ENCODE assay signal across 16 mouse cellular contexts in the genomic region with DNA sequence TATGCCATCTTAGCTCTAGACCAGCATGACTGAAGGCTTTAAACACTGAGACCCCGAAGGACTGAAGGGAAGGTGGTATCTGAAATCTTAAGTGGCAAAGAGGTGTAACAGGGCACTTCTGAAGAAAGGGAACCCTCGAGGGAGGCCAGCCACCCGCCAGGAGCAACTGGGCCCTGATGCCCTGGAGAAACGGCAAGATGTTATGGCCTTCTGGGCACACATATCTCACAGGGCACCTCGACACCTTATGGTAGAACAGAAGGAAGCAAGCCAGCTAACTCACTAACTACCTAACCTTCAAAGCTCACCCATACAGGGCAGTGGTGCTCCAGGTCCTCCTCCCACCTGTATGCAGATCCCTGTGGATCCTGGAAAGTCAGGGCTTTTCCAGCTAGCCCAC. TPM values are rescaled to one million over a fixed set of nuclear protein-coding genes. Genes with fewer than 3 reads are reported as not detected.
A peak's percentile ranks its signal among the peaks of the same experiment; 100 is the strongest.
DNase-seq lines count a peak whose midpoint lies in the region; ATAC-seq and TF ChIP-seq lines count a peak whose summit lies in the region.
"Had no signal": no experiment of that assay in that cellular context is flagged by ENCODE, and none has a peak within 500 bp of the region (broad histone marks: within the 10 kb centered on the region; RNA-seq: fewer than 3 reads in every experiment).

No protein-coding gene starts in this region.

- H3K4me2 ChIP-seq in liver, embryonic 13.5 days = peak overlapping the region; percentile 92
- H3K4me2 ChIP-seq in liver, postnatal 0 days (ENCODE audit: low read depth, low read length) = no peak overlapping the region
- peak overlapping the region; percentile 82; the same call in 1 of the 2 replicates for H3K4me2 ChIP-seq in embryonic facial prominence, embryonic 13.5 days
- peak overlapping the region; percentile 71; the same call in 1 of the 2 replicates for H3K4me2 ChIP-seq in forebrain, postnatal 0 days (ENCODE audit: low read depth)
- H3K4me2 ChIP-seq in midbrain, embryonic 15.5 days = no peak overlapping the region; the same call in 1 of the 2 replicates
- no peak overlapping the region; the same call in 1 of the 2 replicates for H3K4me2 ChIP-seq in kidney, embryonic 14.5 days (replicated peaks; ENCODE audit: low read depth, low read length)

- ATAC-seq in liver, embryonic 13.5 days (ENCODE audit: low read depth) = no peak
- no peak for ATAC-seq in liver, postnatal 0 days
- ATAC-seq in embryonic facial prominence, embryonic 13.5 days (ENCODE audit: insufficient number of reproducible peaks, insufficient read depth, low FRiP score, low TSS enrichment, low read depth) = no peak
- ATAC-seq in forebrain, postnatal 0 days = no peak
- ATAC-seq in midbrain, embryonic 15.5 days (replicated peaks) = no peak
- no peak for ATAC-seq in kidney, embryonic 14.5 days (ENCODE audit: low FRiP score, low TSS enrichment)
- ATAC-seq: lung, postnatal 0 days; Patski had no signal

- peaks cover 17% of the 10 kb centered on the region for H3K36me3 ChIP-seq in liver, embryonic 13.5 days
- H3K36me3 ChIP-seq in liver, postnatal 0 days (replicated peaks; ENCODE audit: insufficient read depth, low read length) = peaks cover 8% of the 10 kb centered on the region
- H3K36me3 ChIP-seq in embryonic facial prominence, embryonic 13.5 days = peaks cover 13% of the 10 kb centered on the region
- peaks cover 7% of the 10 kb centered on the region for H3K36me3 ChIP-seq in forebrain, postnatal 0 days (ENCODE audit: insufficient read depth)
- no peaks in the 10 kb centered on the region; the same call in 1 of the 2 replicates for H3K36me3 ChIP-seq in midbrain, embryonic 15.5 days (replicated peaks)
- peaks cover 13% of the 10 kb centered on the region for H3K36me3 ChIP-seq in kidney, embryonic 14.5 days (ENCODE audit: control insufficient read depth, insufficient read depth, low read length)

- H3K4me1 ChIP-seq in liver, embryonic 13.5 days (replicated peaks) = peaks cover 48% of the 10 kb centered on the region
- H3K4me1 ChIP-seq in liver, postnatal 0 days (ENCODE audit: insufficient read depth) = peaks cover 18% of the 10 kb centered on the region
- H3K4me1 ChIP-seq in embryonic facial prominence, embryonic 13.5 days = peaks cover 39% of the 10 kb centered on the region
- peaks cover 18% of the 10 kb centered on the region for H3K4me1 ChIP-seq in forebrain, postnatal 0 days (ENCODE audit: insufficient read depth)
- H3K4me1 ChIP-seq in midbrain, embryonic 15.5 days = peaks cover 30% of the 10 kb centered on the region
- H3K4me1 ChIP-seq in kidney, embryonic 14.5 days (ENCODE audit: control insufficient read depth, insufficient read depth, low read length) = peaks cover 28% of the 10 kb centered on the region

- WGBS in liver, embryonic 13.5 days (ENCODE audit: insufficient replicate concordance) = 73% methylated on average over 5 of the region's 5 CpGs
- 84% methylated on average over 5 of the region's 5 CpGs for WGBS in liver, postnatal 0 days (ENCODE audit: insufficient replicate concordance)
- WGBS in embryonic facial prominence, embryonic 13.5 days = 88% methylated on average over 5 of the region's 5 CpGs
- 97% methylated on average over 5 of the region's 5 CpGs for WGBS in forebrain, postnatal 0 days
- 92% methylated on average over 5 of the region's 5 CpGs for WGBS in midbrain, embryonic 15.5 days
- 88% methylated on average over 5 of the region's 5 CpGs for WGBS in kidney, embryonic 14.5 days

- no peaks in the 10 kb centered on the region for H3K9me3 ChIP-seq in liver, embryonic 13.5 days (replicated peaks)
- H3K9me3 ChIP-seq in liver, postnatal 0 days (ENCODE audit: low read length) = no peaks in the 10 kb centered on the region
- H3K9me3 ChIP-seq in embryonic facial prominence, embryonic 13.5 days = no peaks in the 10 kb centered on the region
- H3K9me3 ChIP-seq in forebrain, postnatal 0 days (ENCODE audit: low read length) = no peaks in the 10 kb centered on the region
- no peaks in the 10 kb centered on the region for H3K9me3 ChIP-seq in midbrain, embryonic 15.5 days
- H3K9me3 ChIP-seq in kidney, embryonic 14.5 days (ENCODE audit: control insufficient read depth, low read length) = no peaks in the 10 kb centered on the region

- H3K27me3 ChIP-seq in liver, embryonic 13.5 days = no peaks in the 10 kb centered on the region
- H3K27me3 ChIP-seq in liver, postnatal 0 days (ENCODE audit: insufficient read depth, low read length) = no peaks in the 10 kb centered on the region
- H3K27me3 ChIP-seq in embryonic facial prominence, embryonic 13.5 days = no peaks in the 10 kb centered on the region
- H3K27me3 ChIP-seq in forebrain, postnatal 0 days (ENCODE audit: insufficient read depth, low read length) = no peaks in the 10 kb centered on the region
- no peaks in the 10 kb centered on the region for H3K27me3 ChIP-seq in midbrain, embryonic 15.5 days (replicated peaks)
- H3K27me3 ChIP-seq in kidney, embryonic 14.5 days (ENCODE audit: control insufficient read depth, insufficient read depth, low read length) = no peaks in the 10 kb centered on the region
- H3K27me3 ChIP-seq: Patski had no signal

- no peak overlapping the region for H3K4me3 ChIP-seq in liver, embryonic 13.5 days (replicated peaks)
- H3K4me3 ChIP-seq in liver, postnatal 0 days (ENCODE audit: low read depth, low read length) = no peak overlapping the region
- peak overlapping the region; percentile 76; the same call in 1 of the 2 replicates for H3K4me3 ChIP-seq in embryonic facial prominence, embryonic 13.5 days
- no peak overlapping the region for H3K4me3 ChIP-seq in forebrain, postnatal 0 days (ENCODE audit: low read depth, low read length)
- H3K4me3 ChIP-seq in midbrain, embryonic 15.5 days = 0 out of 2 replicates have a peak overlapping the region, but pooled peaks have one; percentile 89
- no peak overlapping the region for H3K4me3 ChIP-seq in kidney, embryonic 14.5 days (ENCODE audit: low read length)

- no peak for DNase-seq in liver, embryonic 13.5 days
- no peak for DNase-seq in liver, postnatal 0 days
- no peak for DNase-seq in forebrain, postnatal 0 days
- DNase-seq in adrenal gland, adult 2 months = no peak
- no peak for DNase-seq in adrenal gland, postnatal 36 days
- DNase-seq: adrenal gland, adult 8-10 months; embryo, embryonic 11 days; kidney, postnatal 10 days had no signal

- H3K27ac ChIP-seq in liver, embryonic 13.5 days = no peak overlapping the region
- no peak overlapping the region for H3K27ac ChIP-seq in liver, postnatal 0 days (ENCODE audit: low read depth)
- no peak overlapping the region for H3K27ac ChIP-seq in embryonic facial prominence, embryonic 13.5 days
- H3K27ac ChIP-seq in forebrain, postnatal 0 days (ENCODE audit: low read depth, low read length) = no peak overlapping the region
- H3K27ac ChIP-seq in midbrain, embryonic 15.5 days = no peak overlapping the region
- no peak overlapping the region for H3K27ac ChIP-seq in kidney, embryonic 14.5 days (ENCODE audit: low read depth, low read length)

- no peak for TF ChIP-seq EP300 in liver, postnatal 0 days (IDR thresholded peaks at IDR 0.05; ENCODE audit: low read depth)

- no peak overlapping the region for H3K9ac ChIP-seq in liver, embryonic 13.5 days
- H3K9ac ChIP-seq in liver, postnatal 0 days (replicated peaks) = no peak overlapping the region
- no peak overlapping the region for H3K9ac ChIP-seq in embryonic facial prominence, embryonic 13.5 days
- H3K9ac ChIP-seq in forebrain, postnatal 0 days = no peak overlapping the region
- no peak overlapping the region for H3K9ac ChIP-seq in midbrain, embryonic 15.5 days
- H3K9ac ChIP-seq in kidney, embryonic 14.5 days (ENCODE audit: low read depth, low read length) = no peak overlapping the region

- TF ChIP-seq CTCF in liver, postnatal 0 days (IDR thresholded peaks at IDR 0.05; ENCODE audit: low read depth) = no peak
- TF ChIP-seq CTCF in forebrain, postnatal 0 days (IDR thresholded peaks at IDR 0.05; ENCODE audit: low read depth) = no peak

RNA-seq across cellular contexts. Expression of gene Pip4k2b, which starts 2.3 kb away (rescaled TPM):
- 0.88 TPM in 2 replicates for polyA plus RNA-seq in liver, embryonic 13.5 days (2015; fragmentation: Nextera tagmentation; extraction: Ambion mirVana)
- 0.53 and 0.59 TPM in 2 replicates for polyA plus RNA-seq in liver, postnatal 0 days (2015; fragmentation: Nextera tagmentation; extraction: Ambion mirVana)
- 2.3 and 3.1 TPM in 2 replicates for polyA plus RNA-seq in embryonic facial prominence, embryonic 13.5 days (2015; fragmentation: Nextera tagmentation; extraction: Ambion mirVana)
- 131 and 146 TPM in 2 replicates for total RNA-seq in forebrain, postnatal 0 days (2014; rRNA removed)
- 4.2 and 4.6 TPM in 2 replicates for polyA plus RNA-seq in forebrain, postnatal 0 days (2015; fragmentation: Nextera tagmentation; extraction: Ambion mirVana)
- 4.3 and 4.9 TPM in 2 replicates for polyA plus RNA-seq in midbrain, embryonic 15.5 days (2015; fragmentation: Nextera tagmentation; extraction: Ambion mirVana)
- 1.9 and 2.6 TPM in 2 replicates for polyA plus RNA-seq in kidney, embryonic 14.5 days (2014; fragmentation: Nextera tagmentation; extraction: Ambion mirVana)
- total RNA-seq in adrenal gland, adult 2 months (2021) = 10 to 100 TPM; 26.9 to 27.2 TPM
- polyA plus RNA-seq in adrenal gland, adult 2 months (2012; rRNA removed) = 12.8 and 14.7 TPM in 2 replicates
- total RNA-seq in adrenal gland, postnatal 36 days (2021) = 10 to 100 TPM; 27.5 to 29.6 TPM

RNA-seq across cellular contexts. Expression of gene Cwc25, which starts 24.2 kb away (rescaled TPM):
- 7.0 and 7.7 TPM in 2 replicates for polyA plus RNA-seq in liver, embryonic 13.5 days (2015; fragmentation: Nextera tagmentation; extraction: Ambion mirVana)
- 5.5 and 5.8 TPM in 2 replicates for polyA plus RNA-seq in liver, postnatal 0 days (2015; fragmentation: Nextera tagmentation; extraction: Ambion mirVana)
- 22.5 and 23.3 TPM in 2 replicates for polyA plus RNA-seq in embryonic facial prominence, embryonic 13.5 days (2015; fragmentation: Nextera tagmentation; extraction: Ambion mirVana)
- 15.2 and 15.5 TPM in 2 replicates for total RNA-seq in forebrain, postnatal 0 days (2014; rRNA removed)
- polyA plus RNA-seq in forebrain, postnatal 0 days (2015; fragmentation: Nextera tagmentation; extraction: Ambion mirVana) = 7.8 and 11.8 TPM in 2 replicates
- 16.2 and 17.6 TPM in 2 replicates for polyA plus RNA-seq in midbrain, embryonic 15.5 days (2015; fragmentation: Nextera tagmentation; extraction: Ambion mirVana)
- polyA plus RNA-seq in kidney, embryonic 14.5 days (2014; fragmentation: Nextera tagmentation; extraction: Ambion mirVana) = 12.6 and 13.7 TPM in 2 replicates
- 10 to 100 TPM; 17.5 to 28.9 TPM for total RNA-seq in adrenal gland, adult 2 months (2021)
- polyA plus RNA-seq in adrenal gland, adult 2 months (2012; rRNA removed) = 5.1 and 6.5 TPM in 2 replicates
- 10 to 100 TPM; 20.2 to 26.3 TPM for total RNA-seq in adrenal gland, postnatal 36 days (2021)

RNA-seq across cellular contexts. Expression of gene 1700001P01Rik, which starts 33.6 kb away (rescaled TPM):
- polyA plus RNA-seq in liver, embryonic 13.5 days (2015; fragmentation: Nextera tagmentation; extraction: Ambion mirVana) = 0.19 and 0.22 TPM in 2 replicates
- polyA plus RNA-seq in liver, postnatal 0 days (2015; fragmentation: Nextera tagmentation; extraction: Ambion mirVana) = not detected in 2 replicates
- polyA plus RNA-seq in embryonic facial prominence, embryonic 13.5 days (2015; fragmentation: Nextera tagmentation; extraction: Ambion mirVana) = 0.62 and 0.84 TPM in 2 replicates
- not detected in 2 replicates for total RNA-seq in forebrain, postnatal 0 days (2014; rRNA removed)
- polyA plus RNA-seq in forebrain, postnatal 0 days (2015; fragmentation: Nextera tagmentation; extraction: Ambion mirVana) = 0.27 and 0.33 TPM in 2 replicates
- polyA plus RNA-seq in midbrain, embryonic 15.5 days (2015; fragmentation: Nextera tagmentation; extraction: Ambion mirVana) = 0.50 and 1.1 TPM in 2 replicates
- 0.56 TPM in 1 of 2 replicates, not detected in the other for polyA plus RNA-seq in kidney, embryonic 14.5 days (2014; fragmentation: Nextera tagmentation; extraction: Ambion mirVana)
- under 1 TPM in 1 of 2 experiments, not detected in 1; 0.49 TPM for total RNA-seq in adrenal gland, adult 2 months (2021)
- polyA plus RNA-seq in adrenal gland, adult 2 months (2012; rRNA removed) = not detected in 2 replicates
- not detected for total RNA-seq in adrenal gland, postnatal 36 days (2021)
- total RNA-seq: granulocyte monocyte progenitor cell, adult 5-6 weeks; hematopoietic stem cell, adult 5-6 weeks had no signal
- polyA plus RNA-seq: lung, postnatal 0 days; spleen, adult 2 months had no signal

RNA-seq across cellular contexts. Expression of gene Psmb3, which starts 39.0 kb away (rescaled TPM):
- 335 and 374 TPM in 2 replicates for polyA plus RNA-seq in liver, embryonic 13.5 days (2015; fragmentation: Nextera tagmentation; extraction: Ambion mirVana)
- 244 and 267 TPM in 2 replicates for polyA plus RNA-seq in liver, postnatal 0 days (2015; fragmentation: Nextera tagmentation; extraction: Ambion mirVana)
- 443 and 487 TPM in 2 replicates for polyA plus RNA-seq in embryonic facial prominence, embryonic 13.5 days (2015; fragmentation: Nextera tagmentation; extraction: Ambion mirVana)
- 322 and 350 TPM in 2 replicates for total RNA-seq in forebrain, postnatal 0 days (2014; rRNA removed)
- 499 and 621 TPM in 2 replicates for polyA plus RNA-seq in forebrain, postnatal 0 days (2015; fragmentation: Nextera tagmentation; extraction: Ambion mirVana)
- polyA plus RNA-seq in midbrain, embryonic 15.5 days (2015; fragmentation: Nextera tagmentation; extraction: Ambion mirVana) = 421 and 431 TPM in 2 replicates
- polyA plus RNA-seq in kidney, embryonic 14.5 days (2014; fragmentation: Nextera tagmentation; extraction: Ambion mirVana) = 525 and 539 TPM in 2 replicates
- total RNA-seq in adrenal gland, adult 2 months (2021) = 100 to 1,000 TPM; 224 to 239 TPM
- polyA plus RNA-seq in adrenal gland, adult 2 months (2012; rRNA removed) = 247 and 261 TPM in 2 replicates
- 100 to 1,000 TPM; 227 to 235 TPM for total RNA-seq in adrenal gland, postnatal 36 days (2021)

RNA-seq across cellular contexts. Expression of gene Rpl23, which starts 40.1 kb away (rescaled TPM):
- polyA plus RNA-seq in liver, embryonic 13.5 days (2015; fragmentation: Nextera tagmentation; extraction: Ambion mirVana) = 436 and 468 TPM in 2 replicates
- 409 and 433 TPM in 2 replicates for polyA plus RNA-seq in liver, postnatal 0 days (2015; fragmentation: Nextera tagmentation; extraction: Ambion mirVana)
- 596 and 632 TPM in 2 replicates for polyA plus RNA-seq in embryonic facial prominence, embryonic 13.5 days (2015; fragmentation: Nextera tagmentation; extraction: Ambion mirVana)
- 310 and 470 TPM in 2 replicates for total RNA-seq in forebrain, postnatal 0 days (2014; rRNA removed)
- polyA plus RNA-seq in forebrain, postnatal 0 days (2015; fragmentation: Nextera tagmentation; extraction: Ambion mirVana) = 346 and 490 TPM in 2 replicates
- 259 and 277 TPM in 2 replicates for polyA plus RNA-seq in midbrain, embryonic 15.5 days (2015; fragmentation: Nextera tagmentation; extraction: Ambion mirVana)
- polyA plus RNA-seq in kidney, embryonic 14.5 days (2014; fragmentation: Nextera tagmentation; extraction: Ambion mirVana) = 695 and 947 TPM in 2 replicates
- 100 to 1,000 TPM; 700 to 846 TPM for total RNA-seq in adrenal gland, adult 2 months (2021)
- 13.7 and 14.2 TPM in 2 replicates for polyA plus RNA-seq in adrenal gland, adult 2 months (2012; rRNA removed)
- 100 to 1,000 TPM; 851 to 921 TPM for total RNA-seq in adrenal gland, postnatal 36 days (2021)

Comparison
In these comparisons a context has a peak if more than half of its experiments do, and no peak if none do; other contexts are left out.
1. H3K4me2 ChIP-seq: peak in liver, embryonic 13.5 days (single experiment), embryonic facial prominence, embryonic 13.5 days (single experiment) and forebrain, postnatal 0 days (single experiment); none in liver, postnatal 0 days (single experiment), midbrain, embryonic 15.5 days (single experiment) and kidney, embryonic 14.5 days (single experiment).
2. H3K4me3 ChIP-seq: peak in embryonic facial prominence, embryonic 13.5 days (single experiment) and midbrain, embryonic 15.5 days (single experiment); none in liver, embryonic 13.5 days (single experiment), liver, postnatal 0 days (single experiment), forebrain, postnatal 0 days (single experiment) and kidney, embryonic 14.5 days (single experiment).